Mouse (Mus musculus): Measurements from ENCODE around the gene Spag6l.
"Not testable (repeated sequence)": the region's sequence is repeated elsewhere in the genome, so short reads cannot be mapped to it uniquely, and the experiment has no call there.

Gene Spag6l

GRCm38 (mm10) chr16:16828757-16829615, at the start of gene Spag6l:
Spag6l (minus strand) TSS chr16:16829456.
- DNase-seq (ENCODE audit: low spot score) = peak; percentile 81

- DNase-seq (ENCODE audit: low spot score) = no peak
Observed at GRCm38 (mm10) chr16:16879025-16879424, 49.8 kb upstream of the Spag6l start.

- DNase-seq (ENCODE audit: low spot score) = peak; percentile 97
Observed at GRCm38 (mm10) chr16:16870617-16871331, 41.5 kb upstream of the Spag6l start, which contains the start of the genes Top3b and Vpreb1. Top3b (plus strand) TSS chr16:16870736. Vpreb1 (minus strand) TSS chr16:16870843.

- no peak for DNase-seq (ENCODE audit: low spot score)
Observed at GRCm38 (mm10) chr16:16870241-16870616, 41.0 kb upstream of the Spag6l start.

GRCm38 (mm10) chr16:16865696-16866561, 36.7 kb upstream of the Spag6l start:
- DNase-seq (ENCODE audit: low spot score) = no peak

- DNase-seq (ENCODE audit: low spot score) = no peak
Observed at GRCm38 (mm10) chr16:16865217-16865616, 36.0 kb upstream of the Spag6l start.

- no peak for DNase-seq (ENCODE audit: low spot score)
Observed at GRCm38 (mm10) chr16:16863978-16864377, 34.7 kb upstream of the Spag6l start, which contains the start of gene Igll1. Igll1 (minus strand) TSS chr16:16863985.

- DNase-seq (ENCODE audit: low spot score) = no peak
Observed at GRCm38 (mm10) chr16:16862288-16862687, 33.0 kb upstream of the Spag6l start.

GRCm38 (mm10) chr16:16856731-16857476, 27.6 kb upstream of the Spag6l start:
- DNase-seq (ENCODE audit: low spot score) = no peak

- not testable (repeated sequence) for DNase-seq (ENCODE audit: low spot score)
Observed at GRCm38 (mm10) chr16:16856054-16856453, 26.8 kb upstream of the Spag6l start.

GRCm38 (mm10) chr16:16855541-16855940, 26.3 kb upstream of the Spag6l start:
- no peak for DNase-seq (ENCODE audit: low spot score)

GRCm38 (mm10) chr16:16854836-16855235, 25.6 kb upstream of the Spag6l start:
- peak; percentile 58 for DNase-seq (ENCODE audit: low spot score)

- no peak for DNase-seq (ENCODE audit: low spot score)
Observed at GRCm38 (mm10) chr16:16852411-16852810, 23.2 kb upstream of the Spag6l start.

- no peak for DNase-seq (ENCODE audit: low spot score)
Observed at GRCm38 (mm10) chr16:16849196-16849595, 19.9 kb upstream of the Spag6l start.

- no peak for DNase-seq (ENCODE audit: low spot score)
Observed at GRCm38 (mm10) chr16:16829671-16830070, 415 bp upstream of the Spag6l start.

- DNase-seq (ENCODE audit: low spot score) = no peak
Observed at GRCm38 (mm10) chr16:16826223-16826622, 3.0 kb downstream of the Spag6l start.

GRCm38 (mm10) chr16:16825476-16825875, 3.8 kb downstream of the Spag6l start:
- no peak for DNase-seq (ENCODE audit: low spot score)

- no peak for DNase-seq (ENCODE audit: low spot score)
Observed at GRCm38 (mm10) chr16:16806325-16806724, 22.9 kb downstream of the Spag6l start.

All from embryo, embryonic 10.5 days (tissue).